Mouse (Mus musculus) urinary bladder, adult 18-20 months (tissue): ENCODE data around the gene Pigp.
A peak's percentile ranks its signal among the peaks of the same experiment; 100 is the strongest.

ENCODE experiments used
- DNase-seq, 2 experiments: peaks; one replicate each; pipeline ENCODE4 v3.0.0; 2022; ENCODE audit warnings: low spot score in 2 of 2, mixed read lengths in 2 of 2

The Pigp gene

DNA sequence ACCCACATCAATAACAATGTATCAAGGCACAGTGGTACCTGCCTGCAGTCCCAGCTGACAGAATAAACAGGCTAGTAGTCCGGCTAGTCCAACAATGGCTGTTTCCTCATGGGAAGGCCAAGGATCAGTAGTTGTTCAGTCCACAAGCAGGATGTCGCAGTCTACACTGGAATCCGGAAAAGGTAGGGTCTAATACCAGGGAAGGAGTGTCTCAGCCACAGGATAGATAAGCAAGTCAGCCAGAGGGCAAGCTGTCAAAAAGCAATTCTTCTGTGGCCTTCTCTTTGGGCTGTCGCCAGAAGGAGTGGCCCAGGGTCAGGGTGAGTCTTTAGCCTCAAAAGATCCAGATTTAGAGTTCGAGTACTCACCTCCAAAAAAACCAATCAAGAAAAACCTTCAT is 53.9 kb downstream of the Pigp start:
- DNase-seq, result peak in 1 of 2 experiments; percentile 25

DNA sequence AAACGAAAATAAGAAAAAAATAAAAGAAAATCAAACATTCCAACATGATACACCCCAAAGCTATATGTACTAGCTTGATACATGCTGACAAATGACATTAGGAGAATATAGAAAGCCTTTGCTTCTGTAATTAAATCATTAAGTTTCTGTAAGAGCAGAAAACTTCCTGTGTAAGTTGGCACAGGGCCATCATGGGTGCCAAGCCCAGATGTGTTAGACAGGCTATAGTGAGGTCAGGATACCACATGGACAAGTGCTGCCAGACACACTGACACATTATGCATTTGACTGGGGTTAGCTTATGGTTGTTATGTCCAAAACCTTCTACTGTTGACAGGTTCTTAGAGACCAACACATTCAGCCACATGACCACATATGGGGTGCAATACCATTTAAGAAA is 56.4 kb downstream of the Pigp start:
- DNase-seq, result no peak

DNA sequence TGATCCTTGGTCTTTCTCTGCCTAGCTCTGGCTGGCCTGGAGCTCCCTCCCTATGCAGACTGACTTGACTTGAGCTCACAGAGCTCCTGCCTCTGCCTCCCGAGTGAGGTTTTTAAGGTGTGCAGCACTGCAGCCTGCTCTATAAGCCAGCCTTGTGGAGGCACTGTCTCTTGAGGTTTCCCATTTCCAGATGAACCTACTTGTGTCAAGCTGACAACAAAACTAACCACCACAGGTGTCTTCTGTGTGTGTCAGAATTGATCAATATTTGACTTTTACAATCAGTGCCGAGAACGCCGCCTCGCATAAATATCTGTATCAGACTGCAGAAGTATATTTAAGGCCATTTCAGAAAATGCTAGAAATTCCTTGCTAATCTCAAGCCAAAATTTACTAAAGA is 57.0 kb downstream of the Pigp start:
- no peak for DNase-seq

DNA sequence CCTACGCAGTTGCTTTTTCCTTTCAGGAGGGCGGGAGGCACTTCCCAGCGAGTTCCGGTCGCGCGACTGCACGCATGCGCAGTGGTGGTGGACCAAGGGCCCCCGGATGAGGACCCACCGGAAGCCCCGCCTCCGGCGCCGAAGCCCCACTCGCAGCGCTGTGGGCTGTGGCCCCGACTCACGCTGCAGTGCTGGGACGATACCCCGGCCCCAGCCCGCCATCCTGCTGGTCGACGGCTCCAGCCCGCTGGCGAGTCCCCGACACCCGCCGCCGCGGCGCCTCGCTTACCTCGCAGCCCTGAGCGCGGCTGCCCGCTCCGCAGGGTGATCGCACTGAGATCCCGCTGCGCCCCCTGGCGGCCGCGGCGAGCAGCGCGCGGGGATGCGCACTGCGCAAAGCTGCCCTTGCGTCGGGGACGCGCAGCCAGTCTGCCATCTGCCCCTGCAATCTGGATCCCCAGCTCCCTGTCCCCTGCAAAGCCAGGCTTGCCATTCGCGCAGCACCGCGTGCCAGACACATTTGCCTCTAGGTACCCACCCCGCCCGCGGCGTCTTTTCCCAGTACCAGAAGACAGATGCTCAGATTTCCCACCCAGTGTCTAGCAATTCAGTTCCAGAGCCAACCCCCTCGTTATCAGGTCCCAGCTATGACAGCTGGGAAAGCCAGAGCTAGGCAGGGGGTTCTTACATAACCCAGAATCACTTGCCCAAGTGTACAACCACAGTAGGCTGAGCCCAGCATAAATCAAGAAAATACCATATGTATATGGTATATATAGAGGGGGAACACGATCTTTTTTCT is 58.2 kb downstream of the Pigp start, which contains the start of gene Hlcs:
Gene Hlcs, minus strand, starts transcription at position 343 of the 802 bp plus-strand sequence.
- peak; percentile 95 to 96 for DNase-seq

DNA sequence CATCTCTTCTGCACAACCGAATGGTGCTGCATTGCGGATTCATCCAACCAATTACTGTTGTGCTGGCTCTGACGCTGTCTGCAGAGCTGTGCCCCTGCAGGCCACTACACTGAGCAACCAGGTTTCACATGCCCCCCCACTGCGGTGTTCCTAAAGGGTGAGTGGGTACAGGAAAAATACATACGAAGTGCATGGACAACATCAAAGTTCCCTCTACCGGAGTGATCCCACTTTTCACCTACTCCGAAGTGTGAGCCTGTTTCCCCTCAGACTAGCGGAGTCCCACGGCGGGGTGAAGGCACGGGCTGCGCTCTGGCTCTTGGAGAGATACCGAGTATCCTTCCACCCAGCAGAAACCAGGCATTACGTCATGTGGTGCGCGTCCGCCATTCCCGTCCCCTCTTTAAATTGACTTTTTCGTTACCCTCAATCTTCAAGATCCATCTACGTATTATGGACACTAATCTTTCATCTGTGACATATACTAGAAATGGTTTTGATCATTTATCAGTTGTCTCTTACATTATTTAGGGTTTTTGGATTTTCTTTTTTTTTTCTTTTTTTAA is 58.9 kb downstream of the Pigp start:
- DNase-seq, result peak; percentile 61 to 67

DNA sequence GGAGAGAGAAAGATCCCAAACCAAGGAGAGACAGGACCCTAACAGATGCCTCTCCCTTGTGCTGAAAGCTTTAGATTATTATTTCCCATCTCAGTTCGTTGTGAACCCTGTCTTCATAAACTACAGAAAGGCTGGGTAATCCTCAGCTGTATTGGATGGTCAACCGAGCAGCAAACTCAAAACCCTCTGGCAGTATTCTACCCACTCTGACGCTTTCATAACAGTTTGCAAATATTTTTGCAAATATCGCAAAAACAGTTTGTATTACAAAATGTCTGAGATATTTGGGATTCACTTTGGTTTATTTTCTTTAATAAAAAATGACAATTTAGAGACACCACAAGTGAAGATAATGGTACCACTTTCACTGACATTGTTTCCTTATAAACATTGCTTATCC is 59.7 kb downstream of the Pigp start:
- no peak for DNase-seq

DNA sequence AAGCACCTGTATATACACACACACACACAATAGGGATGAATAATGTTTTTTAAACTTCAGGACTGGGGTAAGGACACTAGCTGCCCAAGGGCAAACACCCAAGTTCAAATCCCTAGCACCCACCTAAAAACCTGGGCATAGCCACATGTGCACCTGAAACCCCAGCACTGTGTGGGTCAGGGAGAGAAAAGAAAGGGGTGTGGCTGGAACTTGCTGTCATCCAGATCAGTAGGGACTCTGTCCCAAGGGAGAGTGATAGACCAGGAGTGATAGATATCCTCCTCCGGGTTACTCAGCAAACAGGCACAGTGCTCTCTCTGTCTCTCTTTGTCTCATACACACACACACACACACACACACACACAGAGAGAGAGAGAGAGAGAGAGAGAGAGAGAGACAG is 60.2 kb downstream of the Pigp start:
- no peak for DNase-seq

DNA sequence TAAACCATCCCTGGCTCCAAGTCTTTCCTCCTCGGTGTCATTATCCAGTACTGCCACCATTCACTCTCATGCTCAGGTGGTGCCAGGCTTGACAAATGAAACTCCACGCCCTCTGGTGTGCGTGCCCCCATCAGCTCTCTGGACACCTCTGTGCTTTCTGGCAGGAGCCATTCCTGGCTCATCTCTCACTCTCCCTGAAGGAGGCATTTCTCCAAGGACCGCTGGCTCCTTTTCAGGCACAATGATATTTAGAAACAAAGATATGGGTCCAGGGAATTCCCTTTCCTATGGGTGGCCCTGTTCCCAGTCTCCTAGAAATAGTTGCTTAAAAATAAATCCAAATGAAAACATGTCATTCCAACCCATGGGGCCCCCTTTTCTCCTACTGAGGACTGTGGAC is 62.6 kb downstream of the Pigp start:
- no peak for DNase-seq
